Mouse (Mus musculus) natural killer cell, adult 2 months (primary cell): ENCODE measurements around the gene Tmem131.
"Not testable (repeated sequence)": the region's sequence is repeated elsewhere in the genome, so short reads cannot be mapped to it uniquely, and the experiment has no call there.

Source experiments
- DNase-seq, 2 experiments: peaks; one replicate each; pipeline ENCODE4 v3.0.0; 2022; ENCODE audit warnings: low spot score in 2 of 2

The Tmem131 gene

DNA sequence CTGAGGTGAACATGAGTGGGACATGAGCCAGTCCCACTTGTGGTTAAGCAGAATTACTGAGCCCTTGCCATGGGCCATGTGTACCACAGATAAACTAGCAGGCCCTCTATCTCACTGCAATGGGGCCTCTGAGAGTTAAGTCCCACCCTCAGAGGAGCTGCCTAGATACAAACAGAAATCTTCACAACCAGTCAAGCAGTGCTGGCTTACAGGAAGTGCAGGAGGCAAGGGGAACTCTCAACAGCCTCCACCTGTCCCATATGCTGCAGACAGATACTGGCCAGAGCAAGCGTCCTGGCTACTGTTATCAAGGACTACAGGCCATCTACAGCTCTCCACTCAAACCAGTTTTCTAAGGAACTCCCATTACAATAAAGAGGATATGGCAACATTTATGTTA, 23.7 kb downstream of the Tmem131 start:
- DNase-seq: peak; percentile 32 to 33

DNA sequence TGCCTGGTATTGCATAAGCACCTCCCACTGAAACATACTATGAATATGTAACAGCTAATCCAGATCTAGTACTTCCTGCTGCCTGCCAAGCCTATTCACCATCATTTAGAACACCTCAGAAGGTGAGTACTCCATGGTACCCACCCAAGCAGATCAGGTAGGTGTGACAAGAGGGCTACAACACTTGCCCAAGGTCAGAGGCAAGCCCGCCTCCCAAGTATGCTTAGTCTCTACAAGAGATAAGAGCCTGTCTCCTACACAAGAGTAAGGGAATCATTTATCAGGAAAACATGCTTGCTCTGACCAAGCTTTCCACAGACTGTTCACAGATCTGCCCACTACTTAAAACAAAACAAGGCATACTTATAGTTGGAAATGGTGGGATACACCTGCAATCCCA, 26.0 kb downstream of the Tmem131 start:
- no peak for DNase-seq

DNA sequence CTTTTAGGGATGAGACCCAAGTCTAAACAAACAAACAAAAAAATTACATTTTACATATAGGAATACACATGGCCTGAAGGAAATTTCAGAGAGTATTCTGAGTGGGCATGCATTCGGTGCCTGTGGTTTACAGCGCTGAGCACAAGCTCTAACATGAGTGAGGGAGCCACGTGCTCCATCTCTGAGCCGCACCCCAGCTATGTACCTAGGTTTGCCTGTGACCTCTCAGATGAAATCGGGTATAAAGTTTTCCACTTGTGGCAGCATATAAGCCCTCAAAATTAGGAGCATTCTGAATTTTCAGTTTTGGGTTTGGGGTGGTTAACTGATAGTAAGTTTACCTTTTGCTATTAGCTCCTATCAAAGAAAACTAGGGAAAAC, 28.3 kb downstream of the Tmem131 start:
- no peak for DNase-seq

DNA sequence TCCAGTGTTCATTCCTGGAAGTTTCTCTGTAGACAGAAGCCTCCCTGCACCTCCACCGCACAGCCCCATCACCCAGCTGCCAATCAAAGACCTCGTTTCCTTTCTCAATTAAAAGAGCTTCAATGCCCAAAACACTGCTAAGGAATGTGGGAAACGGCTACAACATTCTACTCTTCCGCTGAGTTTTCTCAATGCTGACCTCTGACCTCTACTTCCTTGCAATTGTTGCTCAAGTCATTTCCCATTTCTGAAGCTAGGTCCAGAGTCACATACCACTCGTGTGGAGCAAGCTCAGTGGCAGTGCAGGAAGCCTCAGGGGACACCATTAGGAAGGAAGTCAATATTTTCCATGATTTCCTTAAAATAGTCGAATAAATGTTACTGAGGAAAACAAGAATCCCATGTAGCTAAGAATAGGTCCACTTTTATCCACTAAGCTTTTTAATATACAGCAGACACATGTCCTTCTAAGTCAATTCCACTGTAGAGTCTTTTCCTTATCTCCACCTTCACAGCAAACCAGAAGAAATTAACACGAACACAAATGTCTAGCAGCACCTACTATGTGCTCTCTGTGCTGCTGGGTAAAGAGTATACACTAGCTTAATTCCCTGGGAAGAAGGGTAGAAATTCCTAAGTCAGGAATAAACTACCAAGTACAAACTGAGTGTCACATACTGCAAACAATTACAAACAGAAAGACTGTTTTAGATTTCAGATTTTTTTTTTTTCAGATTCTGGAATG, 28.8 kb downstream of the Tmem131 start:
- DNase-seq: no peak

- no peak for DNase-seq
These were observed 29.7 kb downstream of the Tmem131 start for GRCm38 (mm10) chr1:36913806-36914205.

GRCm38 (mm10) chr1:36912239-36912638, 31.2 kb downstream of the Tmem131 start:
- no peak for DNase-seq

DNA sequence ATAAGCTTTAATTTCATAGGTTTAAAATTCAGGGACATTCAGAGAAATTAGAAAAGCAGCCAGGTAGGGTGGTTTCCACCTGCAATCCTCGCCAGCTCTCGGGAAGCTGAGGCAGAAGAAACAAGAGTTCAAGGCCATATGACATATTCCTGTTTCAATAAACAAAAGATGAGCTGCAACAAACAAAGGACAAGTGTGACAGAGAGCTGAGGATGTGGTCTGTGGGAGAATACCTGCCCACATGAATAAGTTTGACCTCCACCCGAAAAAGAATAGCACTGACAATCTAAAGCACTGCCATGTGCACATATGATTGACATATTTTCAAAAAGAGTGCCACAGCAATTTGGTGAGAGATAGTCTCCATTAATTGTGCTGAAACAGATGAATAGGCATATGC, 31.9 kb downstream of the Tmem131 start:
- peak in 1 of 2 experiments; percentile 26 for DNase-seq

- no peak for DNase-seq
These were observed 33.1 kb downstream of the Tmem131 start for GRCm38 (mm10) chr1:36910397-36910796.

- DNase-seq: not testable (repeated sequence)
These were observed 33.5 kb downstream of the Tmem131 start for GRCm38 (mm10) chr1:36909965-36910364.

GRCm38 (mm10) chr1:36905216-36905615, 38.2 kb downstream of the Tmem131 start:
- DNase-seq: no peak

GRCm38 (mm10) chr1:36904489-36904888, 39.0 kb downstream of the Tmem131 start:
- no peak for DNase-seq

- no peak for DNase-seq
These were observed 39.4 kb downstream of the Tmem131 start for GRCm38 (mm10) chr1:36904084-36904451.

DNA sequence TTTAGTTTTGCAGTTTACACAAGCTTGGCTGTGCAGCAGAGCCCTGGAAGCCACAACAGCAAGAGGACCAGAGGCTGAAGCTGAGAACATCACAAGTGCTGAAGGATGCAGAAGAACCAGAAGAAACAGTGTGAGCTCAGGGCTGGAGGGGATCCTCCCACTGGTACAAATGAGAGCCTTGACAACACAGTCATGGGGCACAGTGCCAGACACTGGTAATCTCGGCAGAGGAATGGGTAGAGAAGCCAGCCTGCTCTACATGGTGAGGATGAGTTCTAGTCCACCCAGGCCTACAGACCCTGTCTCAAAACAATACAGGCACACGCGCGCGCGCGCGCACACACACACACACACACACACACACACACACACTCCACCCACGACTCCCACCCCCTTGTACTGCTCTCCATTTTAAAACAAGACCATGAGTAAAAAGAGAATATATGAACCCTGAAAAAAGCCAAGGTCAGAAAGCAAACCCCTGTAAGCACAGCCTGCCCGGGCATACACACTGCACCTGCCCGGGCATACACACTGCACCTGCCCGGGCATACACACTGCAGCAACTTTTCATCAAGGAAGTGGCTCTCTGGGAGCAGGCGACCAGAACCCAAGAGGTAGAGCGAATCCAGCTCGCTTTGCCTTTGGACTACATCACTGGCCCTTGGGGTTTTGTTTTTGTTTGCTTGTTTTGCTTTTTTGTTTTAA, 39.9 kb downstream of the Tmem131 start:
- no peak for DNase-seq

DNA sequence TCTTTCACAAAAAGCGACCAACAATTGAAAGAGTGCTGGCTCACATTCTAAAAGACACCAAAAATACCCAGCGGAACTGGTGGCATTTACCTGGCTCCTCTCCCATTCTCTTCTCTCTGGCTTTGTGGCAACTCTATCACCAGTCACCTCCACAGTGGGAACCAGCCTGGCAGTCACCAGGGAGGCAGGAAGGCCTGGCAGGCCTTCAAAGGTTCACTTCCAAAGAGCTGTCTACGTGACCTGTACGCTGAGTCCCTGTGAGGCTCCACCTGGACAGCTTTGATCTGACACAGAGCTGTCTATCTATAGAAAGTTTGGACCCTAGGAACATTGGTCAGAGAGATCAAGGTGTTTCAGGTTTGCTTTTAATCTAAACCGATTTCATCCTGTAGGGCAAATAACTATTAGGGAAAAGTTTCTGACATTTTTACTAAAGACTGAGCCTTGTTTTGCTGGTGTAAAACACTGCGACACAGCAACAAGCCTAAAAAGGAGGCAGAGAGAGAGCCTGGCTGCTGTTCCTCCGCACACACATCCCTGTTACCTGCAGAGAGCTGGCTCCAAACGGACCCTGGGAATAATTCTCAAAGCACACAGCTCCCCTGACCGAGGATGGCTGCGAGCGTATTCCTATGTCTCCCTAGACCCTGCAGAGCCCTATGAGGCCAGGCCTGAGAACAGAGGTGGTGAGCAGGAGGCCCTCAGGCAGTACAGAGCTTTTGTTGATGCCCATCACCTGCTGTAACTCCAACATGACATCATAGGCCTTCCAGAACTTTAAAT, 40.7 kb downstream of the Tmem131 start:
- DNase-seq: no peak

DNA sequence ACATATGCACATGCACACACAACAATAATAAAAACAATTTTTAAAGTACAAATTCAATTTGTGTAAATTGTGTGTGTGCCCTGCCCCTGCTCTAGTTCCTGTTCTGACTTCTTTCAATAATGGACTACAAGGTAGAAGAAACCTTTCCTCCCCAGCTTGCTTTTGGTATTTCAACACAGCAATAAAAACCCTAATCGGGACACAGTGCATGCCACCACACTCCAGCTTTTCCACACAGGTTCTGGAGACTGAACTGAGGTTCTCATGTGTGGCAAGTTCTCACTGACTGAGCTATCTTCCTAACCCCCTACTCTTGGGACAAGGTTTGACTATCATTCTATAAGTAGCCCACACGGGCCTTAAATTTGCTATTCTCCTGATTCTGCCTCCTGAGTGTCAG, 43.8 kb downstream of the Tmem131 start:
- DNase-seq: no peak

- no peak for DNase-seq
These were observed 47.0 kb downstream of the Tmem131 start for GRCm38 (mm10) chr1:36896423-36896822.

DNA sequence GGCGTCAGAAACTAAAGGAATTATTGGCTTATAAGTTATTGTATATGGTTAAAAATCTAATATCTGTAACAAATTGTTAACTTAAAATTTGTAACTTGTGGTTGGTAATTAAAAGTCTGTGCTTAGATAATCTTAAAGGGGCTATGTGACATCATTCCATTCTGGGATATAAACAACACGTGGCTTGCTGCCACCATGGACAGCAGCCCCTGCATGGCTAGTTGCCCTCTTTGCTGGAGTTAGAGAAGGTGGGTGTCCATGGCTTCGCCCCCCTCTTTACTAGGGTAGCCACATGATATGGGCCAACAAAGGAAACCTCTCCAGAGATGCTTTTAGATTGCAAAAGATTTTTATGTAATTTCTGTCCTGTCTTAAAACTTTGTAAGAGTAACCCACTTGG, 48.0 kb downstream of the Tmem131 start:
- no peak for DNase-seq

DNA sequence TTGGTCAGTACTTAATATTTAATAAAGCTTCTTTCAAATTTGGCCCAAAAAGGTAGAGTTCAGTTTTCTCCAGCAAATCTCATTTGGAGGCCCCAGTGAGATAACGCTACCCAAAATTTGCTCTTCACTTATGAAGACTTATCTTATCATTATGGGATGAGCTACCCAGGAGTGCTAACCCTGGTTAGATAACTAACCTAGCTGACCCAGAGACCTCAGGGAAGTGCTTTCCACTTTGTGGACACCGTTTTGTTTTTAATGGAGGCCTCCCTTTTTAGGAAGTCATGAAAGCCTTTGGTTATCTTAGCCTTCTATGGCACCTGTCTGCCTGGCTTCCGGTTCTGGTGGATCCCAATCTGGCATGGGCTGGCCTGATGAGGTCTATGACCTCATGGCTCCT, 49.3 kb downstream of the Tmem131 start:
- no peak for DNase-seq

DNA sequence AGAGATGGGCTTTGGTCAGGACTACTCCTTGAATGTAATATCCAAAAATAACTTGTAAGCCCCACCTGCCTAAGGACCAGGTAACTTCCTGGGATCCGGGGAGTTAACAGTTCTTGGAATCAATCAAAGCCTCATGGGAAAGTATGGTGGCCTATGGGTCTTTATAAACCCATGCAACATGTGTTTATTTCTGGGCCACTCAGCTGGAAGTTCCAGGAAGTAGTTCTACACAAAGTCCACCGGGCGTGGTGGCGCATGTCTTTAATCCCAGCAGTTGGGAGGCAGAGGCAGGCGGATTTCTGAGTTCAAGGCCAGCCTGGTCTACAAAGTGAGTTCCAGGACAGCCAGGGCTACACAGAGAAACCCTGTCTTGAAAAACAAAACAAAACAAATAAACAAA, 49.7 kb downstream of the Tmem131 start:
- DNase-seq: not testable (repeated sequence)

GRCm38 (mm10) chr1:36893146-36893545, 50.3 kb downstream of the Tmem131 start:
- no peak for DNase-seq

DNA sequence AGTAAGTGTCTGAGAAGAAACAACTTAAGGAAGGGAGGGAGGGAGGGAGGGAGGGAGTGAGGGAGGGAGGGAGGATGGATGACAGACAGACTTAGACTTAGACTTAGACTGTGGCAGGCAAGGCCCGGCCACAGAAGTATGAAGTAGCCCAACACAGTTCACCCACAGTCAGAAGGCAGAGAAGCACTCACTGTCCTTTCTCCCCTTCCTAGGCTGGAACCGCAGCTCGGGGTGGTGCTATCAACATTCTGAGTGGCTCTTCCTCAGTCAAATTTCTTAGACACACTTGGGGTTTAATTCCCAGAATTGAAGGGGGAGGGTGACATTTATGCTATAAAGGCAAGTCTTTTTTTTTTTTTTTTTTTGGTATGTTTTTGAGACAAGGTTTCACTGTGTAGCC, 51.0 kb downstream of the Tmem131 start:
- no peak for DNase-seq

- DNase-seq: no peak
These were observed 54.5 kb downstream of the Tmem131 start for GRCm38 (mm10) chr1:36889016-36889415.

DNA sequence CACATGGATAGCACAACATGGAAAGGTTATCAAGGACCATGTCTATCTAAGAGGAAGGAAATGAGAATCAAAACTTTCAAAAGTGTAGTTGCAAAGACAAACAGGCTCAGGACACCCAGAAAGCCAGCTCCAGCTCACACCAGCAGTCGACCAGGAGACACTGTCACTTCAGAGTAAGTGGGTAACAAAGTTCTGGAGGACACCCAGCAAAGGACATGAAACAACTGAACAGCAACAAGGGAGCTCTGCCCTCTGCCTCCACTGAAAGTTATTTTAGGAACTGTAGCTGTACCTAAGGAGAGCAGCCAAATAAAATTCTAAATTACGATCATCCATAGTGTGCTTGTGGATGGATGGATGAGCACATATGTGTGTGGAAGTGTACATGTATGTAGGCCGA, 56.3 kb downstream of the Tmem131 start:
- no peak for DNase-seq
